Mouse (Mus musculus) cerebellum, postnatal 25 days (tissue): ENCODE measurements around the gene Col6a1.
A peak's percentile ranks its signal among the peaks of the same experiment; 100 is the strongest.
"Not testable (repeated sequence)": the region's sequence is repeated elsewhere in the genome, so short reads cannot be mapped to it uniquely, and the experiment has no call there.

Experiments used
- DNase-seq, 2 experiments: peaks; one replicate each; pipeline ENCODE4 v3.0.0; 2021; ENCODE audit warnings: mixed read lengths in 2 of 2

The Col6a1 gene

GRCm38 (mm10) chr10:76725682-76726285 is at the start of gene Col6a1:
Gene Col6a1, minus strand, starts transcription at chr10:76726168.
- DNase-seq: no peak

GRCm38 (mm10) chr10:76771624-76772023 is 45.7 kb upstream of the Col6a1 start:
- no peak for DNase-seq

- DNase-seq: no peak
These were observed 45.1 kb upstream of the Col6a1 start for GRCm38 (mm10) chr10:76771086-76771485.

GRCm38 (mm10) chr10:76769581-76769980 is 43.6 kb upstream of the Col6a1 start:
- DNase-seq: no peak

- DNase-seq: peak in 1 of 2 experiments; percentile 1
These were observed 40.2 kb upstream of the Col6a1 start for GRCm38 (mm10) chr10:76766196-76766595.

GRCm38 (mm10) chr10:76764927-76765326 is 39.0 kb upstream of the Col6a1 start:
- peak in 1 of 2 experiments; percentile 3 for DNase-seq

GRCm38 (mm10) chr10:76763016-76763415 is 37.0 kb upstream of the Col6a1 start:
- DNase-seq: no peak

GRCm38 (mm10) chr10:76762411-76762810 is 36.4 kb upstream of the Col6a1 start:
- DNase-seq: no peak

GRCm38 (mm10) chr10:76759878-76760277 is 33.9 kb upstream of the Col6a1 start:
- DNase-seq: no peak

- no peak for DNase-seq
These were observed 27.7 kb upstream of the Col6a1 start for GRCm38 (mm10) chr10:76753640-76754039.

- DNase-seq: not testable (repeated sequence)
These were observed 18.3 kb upstream of the Col6a1 start for GRCm38 (mm10) chr10:76744267-76744666.

- DNase-seq: no peak
These were observed 10.8 kb upstream of the Col6a1 start for GRCm38 (mm10) chr10:76736764-76737163.

GRCm38 (mm10) chr10:76734979-76735378 is 9.0 kb upstream of the Col6a1 start:
- peak; percentile 85 to 88 for DNase-seq

- no peak for DNase-seq
These were observed 7.7 kb upstream of the Col6a1 start for GRCm38 (mm10) chr10:76733677-76734068.

- peak; percentile 69 to 80 for DNase-seq
These were observed 7.1 kb upstream of the Col6a1 start for GRCm38 (mm10) chr10:76732881-76733676.

GRCm38 (mm10) chr10:76732391-76732790 is 6.4 kb upstream of the Col6a1 start:
- DNase-seq: no peak

- peak in 1 of 2 experiments; percentile 6 for DNase-seq
These were observed 5.8 kb upstream of the Col6a1 start for GRCm38 (mm10) chr10:76731621-76732239.

- no peak for DNase-seq
These were observed 4.0 kb upstream of the Col6a1 start for GRCm38 (mm10) chr10:76729631-76730620.

GRCm38 (mm10) chr10:76728369-76728768 is 2.4 kb upstream of the Col6a1 start:
- DNase-seq: peak; percentile 51 to 74

GRCm38 (mm10) chr10:76727301-76727700 is 1.3 kb upstream of the Col6a1 start:
- DNase-seq: no peak

- DNase-seq: no peak
These were observed 898 bp upstream of the Col6a1 start for GRCm38 (mm10) chr10:76726866-76727265.

GRCm38 (mm10) chr10:76725097-76725496 is 871 bp downstream of the Col6a1 start:
- no peak for DNase-seq
